Mouse (Mus musculus): ENCODE data around the gene Tes. TPM values are rescaled to one million over a fixed set of nuclear protein-coding genes. Genes with fewer than 3 reads are reported as not detected.
"Not testable (repeated sequence)": the region's sequence is repeated elsewhere in the genome, so short reads cannot be mapped to it uniquely, and the experiment has no call there.

Tes gene
- polyA plus RNA-seq, 1 experiment from 2014 or later, result 96.9 TPM

DNA sequence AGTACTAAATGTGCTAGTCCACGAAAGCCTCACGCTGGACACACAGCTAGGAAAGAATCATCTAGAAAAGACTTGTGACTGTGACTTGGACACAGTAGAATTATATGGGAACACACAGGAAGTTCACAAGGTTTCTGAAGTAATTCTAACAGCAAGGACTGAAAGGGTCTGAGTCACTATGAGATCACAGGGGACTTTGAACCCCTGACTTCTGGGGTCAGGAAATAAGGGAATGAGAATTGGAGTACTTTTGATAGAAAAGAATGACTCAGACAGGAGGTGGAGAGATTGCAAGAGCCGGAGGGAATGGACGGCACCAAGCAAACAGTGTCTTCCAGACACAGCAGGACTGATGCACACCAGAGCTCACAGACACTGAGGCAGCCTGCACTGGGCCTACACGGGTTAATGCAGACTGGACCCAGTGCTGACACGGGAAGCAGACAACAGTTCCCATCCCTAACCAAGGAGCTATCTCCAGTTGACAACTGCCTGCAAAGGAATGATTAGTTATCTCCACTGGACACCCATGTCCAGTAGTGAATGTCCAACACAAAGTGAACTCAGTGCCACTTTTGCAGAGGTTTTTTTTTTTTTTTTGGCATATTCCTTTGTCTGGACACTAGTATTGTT, 11.8 kb upstream of the Tes start:
- no peak overlapping the region for H3K9ac ChIP-seq (ENCODE audit: low read length)
- no peaks in the 10 kb centered on the region; the same call in 1 of the 2 replicates for H3K4me1 ChIP-seq (ENCODE audit: control insufficient read depth, insufficient read depth, low read length)
- WGBS, result 62% methylated on average over 6 of the region's 6 CpGs
- no peak overlapping the region for H3K4me2 ChIP-seq (ENCODE audit: low read depth, low read length)
- ATAC-seq (ENCODE audit: insufficient read depth, low FRiP score), result peak; percentile 22; the same call in 1 of the 2 replicates
- H3K27ac ChIP-seq (ENCODE audit: low read length), result peak overlapping the region; percentile 27; the same call in 1 of the 2 replicates
- no peaks in the 10 kb centered on the region for H3K36me3 ChIP-seq (ENCODE audit: control insufficient read depth, insufficient read depth, low read length)
- no peaks in the 10 kb centered on the region for H3K9me3 ChIP-seq (replicated peaks; ENCODE audit: control insufficient read depth, low read length)
- H3K4me3 ChIP-seq (replicated peaks; ENCODE audit: low read length), result no peak overlapping the region
- no peaks in the 10 kb centered on the region for H3K27me3 ChIP-seq (ENCODE audit: control insufficient read depth, insufficient read depth, low read length)

DNA sequence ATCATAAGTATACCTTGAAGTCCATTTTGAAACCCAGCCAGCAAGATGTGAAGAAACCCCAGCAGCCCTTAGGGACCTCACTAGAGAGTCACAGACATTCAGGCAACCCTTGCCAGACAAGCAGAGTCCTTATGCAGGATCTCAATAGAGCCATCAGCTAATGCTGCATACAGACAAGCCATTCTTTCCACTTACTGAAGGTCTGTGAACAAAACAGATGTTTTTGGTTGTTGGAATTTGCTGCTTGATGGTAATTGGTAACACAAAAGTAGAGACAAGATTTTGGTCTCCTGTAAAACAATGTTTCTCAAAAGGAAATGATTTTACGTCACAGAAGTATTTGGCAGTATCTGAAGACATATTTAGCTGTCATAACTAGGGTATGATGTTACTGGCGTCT, 10.2 kb upstream of the Tes start:
- Histone ChIP-seq H3K4me2 (ENCODE audit: low read depth, low read length) (no peak overlapping the region), H3K9ac (ENCODE audit: low read length) (no peak overlapping the region), H3K4me1 (ENCODE audit: control insufficient read depth, insufficient read depth, low read length) (peaks cover under 1% of the 10 kb centered on the region; the same call in 1 of the 2 replicates), H3K4me3 (replicated peaks; ENCODE audit: low read length) (no peak overlapping the region), H3K9me3 (replicated peaks; ENCODE audit: control insufficient read depth, low read length) (no peaks in the 10 kb centered on the region), H3K27me3 (ENCODE audit: control insufficient read depth, insufficient read depth, low read length) (no peaks in the 10 kb centered on the region), H3K36me3 (ENCODE audit: control insufficient read depth, insufficient read depth, low read length) (no peaks in the 10 kb centered on the region), H3K27ac (ENCODE audit: low read length) (no peak overlapping the region)
- WGBS, result 65% methylated on average over 2 of the region's 2 CpGs
- no peak for ATAC-seq (ENCODE audit: insufficient read depth, low FRiP score)

DNA sequence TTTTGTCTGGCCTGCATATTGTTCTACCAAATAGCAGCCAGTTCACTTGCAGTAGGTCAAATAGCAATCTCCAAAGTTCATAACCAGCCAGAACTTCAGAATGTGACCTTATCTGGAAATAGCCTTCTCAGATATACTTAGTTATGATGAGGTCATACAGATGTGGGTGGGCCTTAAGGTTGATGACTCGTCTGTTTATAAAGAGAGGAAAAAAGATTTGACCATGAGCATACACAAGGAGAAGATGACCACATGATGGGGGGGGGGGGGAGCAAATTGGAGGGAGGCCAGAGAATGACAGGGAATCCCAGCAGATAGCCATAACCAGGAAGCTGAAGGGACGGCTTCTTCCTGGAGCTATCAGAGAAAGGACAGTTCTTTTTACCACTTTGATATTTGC, 9.3 kb upstream of the Tes start:
- 36% methylated on average over 2 of the region's 2 CpGs for WGBS
- Histone ChIP-seq H3K27ac (ENCODE audit: low read length) (no peak overlapping the region), H3K27me3 (ENCODE audit: control insufficient read depth, insufficient read depth, low read length) (no peaks in the 10 kb centered on the region), H3K9me3 (replicated peaks; ENCODE audit: control insufficient read depth, low read length) (no peaks in the 10 kb centered on the region), H3K4me3 (replicated peaks; ENCODE audit: low read length) (no peak overlapping the region), H3K36me3 (ENCODE audit: control insufficient read depth, insufficient read depth, low read length) (no peaks in the 10 kb centered on the region), H3K4me2 (ENCODE audit: low read depth, low read length) (no peak overlapping the region), H3K9ac (ENCODE audit: low read length) (no peak overlapping the region), H3K4me1 (ENCODE audit: control insufficient read depth, insufficient read depth, low read length) (peaks cover 5% of the 10 kb centered on the region; the same call in 1 of the 2 replicates)
- peak; percentile 23; the same call in 1 of the 2 replicates for ATAC-seq (ENCODE audit: insufficient read depth, low FRiP score)

DNA sequence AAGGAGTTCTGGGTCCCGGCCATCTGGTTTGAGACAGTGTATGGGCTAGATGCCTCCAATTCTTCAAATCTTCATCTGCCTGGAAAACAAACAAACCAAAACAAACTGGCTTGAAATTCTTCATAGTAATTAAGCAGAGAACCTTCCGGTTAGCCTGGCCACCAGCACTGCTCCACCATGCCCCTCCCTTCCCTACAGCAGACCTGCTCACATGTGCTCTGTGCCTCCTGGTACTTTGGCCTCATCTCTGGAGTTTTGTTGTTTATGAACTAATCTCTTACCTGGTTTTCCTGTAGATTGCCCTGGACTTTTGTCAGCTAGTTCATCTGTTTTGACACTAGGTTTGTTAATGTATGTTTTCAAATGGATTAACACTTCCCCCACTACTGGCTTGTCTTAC, 5.4 kb upstream of the Tes start:
- ATAC-seq (ENCODE audit: insufficient read depth, low FRiP score), result no peak
- 34% methylated on average over 2 of the region's 2 CpGs for WGBS
- Histone ChIP-seq H3K4me3 (replicated peaks; ENCODE audit: low read length) (no peak overlapping the region), H3K4me1 (ENCODE audit: control insufficient read depth, insufficient read depth, low read length) (peaks cover 10% of the 10 kb centered on the region), H3K27me3 (ENCODE audit: control insufficient read depth, insufficient read depth, low read length) (no peaks in the 10 kb centered on the region), H3K36me3 (ENCODE audit: control insufficient read depth, insufficient read depth, low read length) (no peaks in the 10 kb centered on the region), H3K9me3 (replicated peaks; ENCODE audit: control insufficient read depth, low read length) (no peaks in the 10 kb centered on the region), H3K9ac (ENCODE audit: low read length) (no peak overlapping the region), H3K27ac (ENCODE audit: low read length) (no peak overlapping the region; the same call in 1 of the 2 replicates), H3K4me2 (ENCODE audit: low read depth, low read length) (no peak overlapping the region)

DNA sequence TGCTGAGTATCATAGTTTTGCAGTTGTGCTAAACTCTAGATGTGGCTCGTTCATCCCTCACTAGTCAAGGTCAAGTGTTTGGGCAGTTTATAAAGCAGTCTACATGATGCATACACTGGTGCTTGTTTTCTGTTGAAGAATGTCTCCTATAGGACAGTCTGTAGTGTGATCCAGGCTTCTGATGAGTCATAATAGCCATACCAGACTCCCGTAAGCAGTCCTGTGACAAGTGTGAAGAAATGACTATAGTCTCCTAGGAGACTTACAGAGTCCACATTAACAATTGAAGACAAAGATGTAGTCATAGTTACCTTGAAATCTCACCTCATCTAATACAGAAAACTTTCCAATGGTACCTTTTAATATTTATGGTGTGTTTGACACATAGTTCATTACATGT, 4.8 kb upstream of the Tes start:
- Histone ChIP-seq H3K9ac (ENCODE audit: low read length) (no peak overlapping the region), H3K9me3 (replicated peaks; ENCODE audit: control insufficient read depth, low read length) (no peaks in the 10 kb centered on the region), H3K4me1 (ENCODE audit: control insufficient read depth, insufficient read depth, low read length) (peaks cover 10% of the 10 kb centered on the region), H3K27me3 (ENCODE audit: control insufficient read depth, insufficient read depth, low read length) (no peaks in the 10 kb centered on the region), H3K4me3 (replicated peaks; ENCODE audit: low read length) (no peak overlapping the region), H3K4me2 (ENCODE audit: low read depth, low read length) (no peak overlapping the region), H3K36me3 (ENCODE audit: control insufficient read depth, insufficient read depth, low read length) (no peaks in the 10 kb centered on the region), H3K27ac (ENCODE audit: low read length) (no peak overlapping the region)
- no peak for ATAC-seq (ENCODE audit: insufficient read depth, low FRiP score)
- WGBS, result 61% methylated on average over 2 of the region's 2 CpGs

DNA sequence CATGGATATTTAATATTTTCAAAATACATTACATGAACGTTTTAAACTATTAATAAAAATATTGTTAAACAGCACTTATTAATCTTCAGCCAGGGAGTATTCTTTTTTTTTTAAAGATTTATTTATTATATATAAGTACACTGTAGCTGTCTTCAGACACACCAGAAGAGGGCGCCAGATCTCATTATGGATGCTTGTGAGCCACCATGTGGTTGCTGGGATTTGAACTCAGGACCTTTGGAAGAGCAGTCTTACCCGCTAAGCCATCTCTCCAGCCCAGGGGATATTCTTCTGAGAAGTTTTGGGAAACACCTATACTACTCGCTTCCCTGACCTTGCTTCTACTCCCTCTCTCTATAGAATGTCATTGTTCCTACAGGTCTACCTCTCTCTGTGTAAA, 3.1 kb upstream of the Tes start:
- H3K9me3 ChIP-seq (replicated peaks; ENCODE audit: control insufficient read depth, low read length); H3K4me3 ChIP-seq (replicated peaks; ENCODE audit: low read length); H3K27me3 ChIP-seq (ENCODE audit: control insufficient read depth, insufficient read depth, low read length); H3K9ac ChIP-seq (ENCODE audit: low read length); H3K4me2 ChIP-seq (ENCODE audit: low read depth, low read length); H3K36me3 ChIP-seq (ENCODE audit: control insufficient read depth, insufficient read depth, low read length); ATAC-seq (ENCODE audit: insufficient read depth, low FRiP score): not testable (repeated sequence)
- Histone ChIP-seq H3K4me1 (ENCODE audit: control insufficient read depth, insufficient read depth, low read length) (peaks cover 12% of the 10 kb centered on the region), H3K27ac (ENCODE audit: low read length) (peak overlapping the region; percentile 52; the same call in 1 of the 2 replicates)
- WGBS, result 73% methylated on average over 4 of the region's 4 CpGs

DNA sequence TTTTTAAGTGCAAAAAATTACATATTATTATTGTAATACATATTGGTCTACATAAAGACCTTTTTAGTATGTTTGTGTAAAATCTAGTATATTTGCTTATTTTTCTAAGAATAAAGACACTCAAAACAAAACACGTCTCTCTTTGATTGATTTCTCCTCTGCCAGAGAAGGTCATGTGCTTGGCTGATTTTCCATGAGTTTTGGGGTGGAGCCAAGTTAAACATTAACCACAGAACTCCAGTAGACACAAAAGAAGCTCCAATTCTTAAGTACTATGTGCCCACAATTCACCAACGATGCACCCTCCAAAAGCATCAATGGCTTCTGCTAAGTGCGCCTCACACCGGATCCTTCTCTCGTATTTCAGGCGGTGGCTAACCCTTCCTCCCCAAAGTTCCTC, 2.6 kb upstream of the Tes start:
- 58% methylated on average over 6 of the region's 6 CpGs for WGBS
- no peaks in the 10 kb centered on the region for H3K27me3 ChIP-seq (ENCODE audit: control insufficient read depth, insufficient read depth, low read length)
- no peak overlapping the region for H3K4me3 ChIP-seq (replicated peaks; ENCODE audit: low read length)
- no peak overlapping the region for H3K4me2 ChIP-seq (ENCODE audit: low read depth, low read length)
- no peaks in the 10 kb centered on the region for H3K36me3 ChIP-seq (ENCODE audit: control insufficient read depth, insufficient read depth, low read length)
- H3K27ac ChIP-seq (ENCODE audit: low read length), result peak overlapping the region; percentile 52; the same call in 1 of the 2 replicates
- peaks cover 12% of the 10 kb centered on the region for H3K4me1 ChIP-seq (ENCODE audit: control insufficient read depth, insufficient read depth, low read length)
- H3K9me3 ChIP-seq (replicated peaks; ENCODE audit: control insufficient read depth, low read length), result no peaks in the 10 kb centered on the region
- H3K9ac ChIP-seq (ENCODE audit: low read length), result no peak overlapping the region
- no peak for ATAC-seq (ENCODE audit: insufficient read depth, low FRiP score)

DNA sequence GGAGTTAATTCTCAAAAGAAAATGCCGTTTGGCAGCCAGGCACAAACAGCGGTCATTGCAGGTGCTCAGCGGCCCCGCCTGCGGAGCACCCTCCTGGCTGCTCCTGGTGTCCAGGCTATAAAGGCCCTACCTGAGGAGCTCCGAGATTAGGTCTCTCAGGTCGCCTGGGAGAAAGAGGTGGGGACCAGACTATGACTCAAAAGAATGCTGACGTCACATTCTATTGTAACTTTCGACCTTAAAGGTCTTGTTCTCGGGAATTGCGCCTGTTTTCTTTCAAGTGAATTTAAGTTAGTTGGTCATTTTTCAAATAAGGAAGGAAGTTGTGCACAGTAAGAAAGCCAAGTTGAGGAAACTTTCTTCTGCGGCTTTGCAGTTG, 831 bp downstream of the Tes start:
- H3K4me2 ChIP-seq (ENCODE audit: low read depth, low read length), result peak overlapping the region; percentile 86
- no peaks in the 10 kb centered on the region for H3K9me3 ChIP-seq (replicated peaks; ENCODE audit: control insufficient read depth, low read length)
- H3K36me3 ChIP-seq (ENCODE audit: control insufficient read depth, insufficient read depth, low read length), result no peaks in the 10 kb centered on the region
- under 1% methylated on average over 12 of the region's 12 CpGs for WGBS
- peak overlapping the region; percentile 87 for H3K4me3 ChIP-seq (replicated peaks; ENCODE audit: low read length)
- H3K27me3 ChIP-seq (ENCODE audit: control insufficient read depth, insufficient read depth, low read length), result no peaks in the 10 kb centered on the region
- H3K27ac ChIP-seq (ENCODE audit: low read length), result peak overlapping the region; percentile 85
- peak; percentile 63; the same call in 1 of the 2 replicates for ATAC-seq (ENCODE audit: insufficient read depth, low FRiP score)
- H3K9ac ChIP-seq (ENCODE audit: low read length), result peak overlapping the region; percentile 93
- H3K4me1 ChIP-seq (ENCODE audit: control insufficient read depth, insufficient read depth, low read length), result peaks cover 15% of the 10 kb centered on the region

DNA sequence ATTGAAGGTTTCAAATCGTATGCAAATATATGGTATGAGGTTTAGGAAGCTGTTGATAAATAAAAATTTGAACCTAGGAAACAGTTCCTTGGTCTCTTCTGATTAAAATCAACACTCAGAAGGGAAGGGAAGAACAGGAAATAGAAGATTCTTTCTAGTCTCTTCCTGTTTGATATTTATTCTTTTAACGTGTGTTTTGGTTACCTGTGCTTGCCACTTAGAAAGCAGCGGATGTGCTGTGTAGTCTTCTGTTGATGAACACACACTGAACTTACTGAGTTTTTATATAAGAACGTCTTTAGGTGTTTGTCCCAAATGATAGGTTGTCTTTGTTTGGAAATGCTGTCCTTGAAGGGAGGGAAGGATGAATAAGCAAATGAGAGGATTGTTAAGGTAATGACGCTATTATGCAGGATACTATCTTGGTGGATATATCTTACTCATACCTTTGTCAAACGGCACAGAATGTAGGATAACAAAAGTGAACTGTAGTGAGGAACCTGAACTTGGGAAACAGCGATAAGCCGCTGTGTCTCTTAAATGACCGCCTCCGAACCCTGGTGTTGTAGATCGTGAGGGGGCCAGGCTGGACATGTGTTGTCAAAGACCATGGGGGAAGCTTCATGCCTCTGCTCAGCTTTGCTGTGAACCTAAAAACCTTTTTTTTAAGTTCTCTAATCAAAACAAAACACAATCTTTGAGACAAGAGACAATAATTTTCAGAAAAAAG, 1.4 kb downstream of the Tes start:
- peak overlapping the region; percentile 85; the same call in 1 of the 2 replicates for H3K27ac ChIP-seq (ENCODE audit: low read length)
- peak overlapping the region; percentile 86 for H3K4me2 ChIP-seq (ENCODE audit: low read depth, low read length)
- 33% methylated on average over 11 of the region's 11 CpGs for WGBS
- no peaks in the 10 kb centered on the region for H3K9me3 ChIP-seq (replicated peaks; ENCODE audit: control insufficient read depth, low read length)
- no peak for ATAC-seq (ENCODE audit: insufficient read depth, low FRiP score)
- peak overlapping the region; percentile 87 for H3K4me3 ChIP-seq (replicated peaks; ENCODE audit: low read length)
- H3K27me3 ChIP-seq (ENCODE audit: control insufficient read depth, insufficient read depth, low read length), result no peaks in the 10 kb centered on the region
- peak overlapping the region; percentile 93 for H3K9ac ChIP-seq (ENCODE audit: low read length)
- H3K4me1 ChIP-seq (ENCODE audit: control insufficient read depth, insufficient read depth, low read length), result peaks cover 15% of the 10 kb centered on the region
- H3K36me3 ChIP-seq (ENCODE audit: control insufficient read depth, insufficient read depth, low read length), result no peaks in the 10 kb centered on the region
